Mouse (Mus musculus): ENCODE results near the gene Cir1.

DNA sequence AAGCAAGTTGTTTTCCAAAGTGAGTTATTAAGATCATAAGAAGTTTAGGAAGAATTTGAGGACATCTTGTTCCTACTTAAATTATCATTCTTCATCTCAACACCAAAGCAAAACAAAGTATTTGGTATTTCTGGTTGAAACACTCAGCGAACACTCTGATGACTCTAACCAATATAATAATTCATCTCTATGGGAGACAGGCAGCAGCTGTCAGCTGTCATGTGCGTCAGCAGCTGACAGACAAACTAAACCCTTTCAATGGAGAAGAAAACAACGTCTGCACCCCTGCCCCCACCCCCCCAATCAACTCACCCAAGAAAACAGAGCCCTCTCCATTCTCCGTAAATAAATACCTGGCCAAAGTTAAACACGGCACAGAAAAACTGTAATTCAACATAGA, 39.0 kb upstream of the Cir1 start:
- no peak for TF ChIP-seq ZNF384 (IDR thresholded peaks at IDR 0.05; ENCODE audit: low read depth, low read length)
- no peak for TF ChIP-seq CHD2 (IDR thresholded peaks at IDR 0.05; ENCODE audit: low read depth, low read length)

All from ES-E14 (cell line).